Mouse (Mus musculus) naive thymus-derived CD4-positive, alpha-beta T cell, adult 5 months (primary cell): ENCODE results near the gene Atp6v1g3. TPM values are rescaled to one million over a fixed set of nuclear protein-coding genes. Genes with fewer than 3 reads are reported as not detected.

Experiments
- polyA plus RNA-seq: library from polyadenylated mRNA; unstranded; fragments of 100-300 nt; shearing (Covaris generic); gene quantifications from one replicate; pipeline ENCODE4 v1.2.1, GENCODE M21; 2017

Gene Atp6v1g3
- polyA plus RNA-seq, result not detected

GRCm38 (mm10) chr1:138273438-138273837, at the start of gene Atp6v1g3:
TSS of gene Atp6v1g3 (plus strand) at chr1:138273738.

Other genes with a start within 250 kb of the Atp6v1g3 start
- 1,293 TPM for gene Ptprc, start 98.0 kb upstream of the Atp6v1g3 start, polyA plus RNA-seq